Mouse (Mus musculus) left cerebral cortex, adult 2 months (tissue): ENCODE measurements around the gene Klk1b24. TPM values are rescaled to one million over a fixed set of nuclear protein-coding genes. Genes with fewer than 3 reads are reported as not detected.

Experiments
- DNase-seq, 2 experiments: peaks; one replicate each; pipeline ENCODE4 v3.0.0; 2021 to 2022; ENCODE audit warnings: low spot score in 2 of 2, mixed read lengths in 1 of 2; ENCODE audit errors: extremely low spot score in 1 of 2
- H3K27ac ChIP-seq: fragments of 200-600 bp; 2 replicates; pipeline ENCODE4 v1.8.1; 2022
- H3K4me3 ChIP-seq: fragments of 200-600 bp; 2 replicates; pipeline ENCODE4 v1.8.1; 2022
- CTCF ChIP-seq: fragments of 200-600 bp; IDR thresholded peaks from 2 replicates; pipeline ENCODE4 v1.8.1; 2022; ENCODE audit warnings: antibody characterized with exemption, mild to moderate bottlenecking, moderate library complexity
- intact Hi-C: fragments of 180-260 bp; cut with DNase I; formaldehyde crosslinking; loops from one replicate; pipeline ENCODE4 v1.15.1; 2025
- total RNA-seq, 2 experiments: library from RNA; stranded (reverse); gene quantifications; 2 replicates each; pipeline ENCODE4 v1.2.3; 2021

Gene Klk1b24
- total RNA-seq, 2 experiments from 2014 or later: not detected

DNA sequence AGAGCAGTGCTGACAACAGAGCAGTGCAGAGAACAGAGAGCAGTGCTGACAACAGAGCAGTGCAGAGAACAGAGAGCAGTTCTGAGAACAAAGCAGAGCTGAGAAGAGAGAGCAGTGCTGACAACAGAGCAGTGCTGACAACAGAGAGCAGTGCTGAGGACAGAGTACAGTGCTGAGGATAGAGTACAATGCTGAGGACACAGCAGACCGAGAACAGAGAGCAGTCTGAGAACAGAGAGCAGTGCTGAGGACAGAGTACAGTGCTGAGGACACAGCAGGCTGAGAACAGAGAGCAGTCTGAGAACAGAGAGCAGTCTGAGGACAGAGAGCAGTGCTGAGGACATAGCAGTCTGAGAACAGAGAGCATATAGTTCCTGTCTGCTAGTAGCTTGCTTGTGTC, 52.7 kb downstream of the Klk1b24 start:
- no peak overlapping the region for H3K27ac ChIP-seq
- intact Hi-C loops: no loop called here
- no peak overlapping the region for H3K4me3 ChIP-seq
- DNase-seq: no peak
- no peak for TF ChIP-seq CTCF

DNA sequence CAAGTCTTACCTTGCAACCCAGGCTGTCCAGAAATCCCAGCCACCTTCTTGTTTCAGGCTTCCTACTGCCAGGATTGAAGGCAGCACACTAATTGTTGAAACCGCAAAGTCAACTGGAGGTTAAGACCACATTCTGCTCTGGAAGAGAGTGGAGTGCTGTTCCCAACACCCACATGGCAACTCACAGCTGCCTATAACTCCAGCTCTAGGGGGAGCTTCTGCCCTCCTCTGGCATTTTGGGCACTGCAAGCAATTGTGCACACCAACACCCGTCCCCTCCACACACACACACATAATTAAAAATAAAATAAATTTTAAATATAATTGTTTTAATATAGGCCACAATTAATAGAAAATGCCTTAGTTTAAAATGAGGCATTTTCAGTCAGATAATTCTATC, 53.1 kb downstream of the Klk1b24 start:
- no peak for DNase-seq
- intact Hi-C loops: no loop called here
- no peak overlapping the region for H3K4me3 ChIP-seq

More for the DNA sequence above, 53.1 kb downstream of the Klk1b24 start:
- peak; percentile 31 for TF ChIP-seq CTCF
- H3K27ac ChIP-seq: no peak overlapping the region

Other genes starting within 250 kb of the Klk1b24 start
- not detected for gene Klk1b8, start 237.6 kb upstream of the Klk1b24 start, total RNA-seq
- not detected for gene Klk1b1, start 221.5 kb upstream of the Klk1b24 start, total RNA-seq
- not detected for gene Klk1b9, start 212.2 kb upstream of the Klk1b24 start, total RNA-seq
- gene Klk1b11, start 192.4 kb upstream of the Klk1b24 start, total RNA-seq: not detected
- gene Klk1b26, start 176.1 kb upstream of the Klk1b24 start, total RNA-seq: not detected
- not detected for gene Klk1b27, start 135.9 kb upstream of the Klk1b24 start, total RNA-seq
- not detected for gene Klk1b21, start 85.9 kb upstream of the Klk1b24 start, total RNA-seq
- gene Klk1b22, start 75.6 kb upstream of the Klk1b24 start, total RNA-seq: not detected
- not detected for gene Klk1b16, start 51.5 kb upstream of the Klk1b24 start, total RNA-seq
- not detected for gene Klk1b3, start 10.0 kb downstream of the Klk1b24 start, total RNA-seq
- not detected for gene Klk1b4, start 19.2 kb downstream of the Klk1b24 start, total RNA-seq
- gene Klk1b5, start 27.7 kb downstream of the Klk1b24 start, total RNA-seq: not detected
- not detected for gene Klk1, start 37.1 kb downstream of the Klk1b24 start, total RNA-seq
- gene Gm36864, start 47.9 kb downstream of the Klk1b24 start, total RNA-seq: not detected
- gene 1700028J19Rik, start 58.5 kb downstream of the Klk1b24 start, total RNA-seq: 1 to 10 TPM; 1.2 to 1.3 TPM
- 10 to 100 TPM; 70.1 to 80.9 TPM for gene 2410002F23Rik, start 58.5 kb downstream of the Klk1b24 start, total RNA-seq
- not detected for gene Acp4, start 69.1 kb downstream of the Klk1b24 start, total RNA-seq
- gene Gm15517, start 73.2 kb downstream of the Klk1b24 start, total RNA-seq: not detected
- gene Clec11a, start 118.7 kb downstream of the Klk1b24 start, total RNA-seq: 1 to 10 TPM; 4.3 TPM
- gene Shank1, start 122.0 kb downstream of the Klk1b24 start, total RNA-seq: 100 to 1,000 TPM; 637 to 705 TPM
- 10 to 100 TPM; 59.5 to 63.7 TPM for gene Syt3, start 195.9 kb downstream of the Klk1b24 start, total RNA-seq
- gene 1700008O03Rik, start 197.6 kb downstream of the Klk1b24 start, total RNA-seq: 1 to 10 TPM; 1.5 to 2.7 TPM
- 100 to 1,000 TPM; 278 to 294 TPM for gene Lrrc4b, start 240.8 kb downstream of the Klk1b24 start, total RNA-seq